Mouse (Mus musculus): ENCODE results near the gene Cck.

The Cck gene

GRCm38 (mm10) chr9:121495529-121495928, at the start of gene Cck:
TSS of gene Cck (minus strand) at chr9:121495694.
- no peak for DNase-seq (ENCODE audit: low read depth, low spot score)

GRCm38 (mm10) chr9:121541530-121541929, 46.0 kb upstream of the Cck start:
- no peak for DNase-seq (ENCODE audit: low read depth, low spot score)

GRCm38 (mm10) chr9:121532626-121533025, 37.1 kb upstream of the Cck start:
- DNase-seq (ENCODE audit: low read depth, low spot score): no peak

- no peak for DNase-seq (ENCODE audit: low read depth, low spot score)
Observed at GRCm38 (mm10) chr9:121528605-121529357, 33.3 kb upstream of the Cck start.

- DNase-seq (ENCODE audit: low read depth, low spot score): no peak
Observed at GRCm38 (mm10) chr9:121526171-121526570, 30.7 kb upstream of the Cck start.

GRCm38 (mm10) chr9:121520047-121520446, 24.6 kb upstream of the Cck start:
- DNase-seq (ENCODE audit: low read depth, low spot score): no peak

- DNase-seq (ENCODE audit: low read depth, low spot score): no peak
Observed at GRCm38 (mm10) chr9:121514462-121514861, 19.0 kb upstream of the Cck start.

GRCm38 (mm10) chr9:121511911-121512310, 16.4 kb upstream of the Cck start:
- DNase-seq (ENCODE audit: low read depth, low spot score): no peak

- no peak for DNase-seq (ENCODE audit: low read depth, low spot score)
Observed at GRCm38 (mm10) chr9:121506478-121507180, 11.1 kb upstream of the Cck start.

GRCm38 (mm10) chr9:121505346-121505745, 9.9 kb upstream of the Cck start:
- no peak for DNase-seq (ENCODE audit: low read depth, low spot score)

- DNase-seq (ENCODE audit: low read depth, low spot score): no peak
Observed at GRCm38 (mm10) chr9:121496102-121496501, 608 bp upstream of the Cck start.

GRCm38 (mm10) chr9:121494006-121494767, 1.3 kb downstream of the Cck start:
- no peak for DNase-seq (ENCODE audit: low read depth, low spot score)

GRCm38 (mm10) chr9:121491592-121492240, 3.8 kb downstream of the Cck start:
- no peak for DNase-seq (ENCODE audit: low read depth, low spot score)

- DNase-seq (ENCODE audit: low read depth, low spot score): no peak
Observed at GRCm38 (mm10) chr9:121487216-121487615, 8.3 kb downstream of the Cck start.

- DNase-seq (ENCODE audit: low read depth, low spot score): peak; percentile 79
Observed at GRCm38 (mm10) chr9:121479453-121479852, 16.0 kb downstream of the Cck start.

- DNase-seq (ENCODE audit: low read depth, low spot score): peak; percentile 67
Observed at GRCm38 (mm10) chr9:121477305-121477911, 18.1 kb downstream of the Cck start.

GRCm38 (mm10) chr9:121475488-121476452, 19.7 kb downstream of the Cck start:
- no peak for DNase-seq (ENCODE audit: low read depth, low spot score)

- no peak for DNase-seq (ENCODE audit: low read depth, low spot score)
Observed at GRCm38 (mm10) chr9:121474771-121475170, 20.7 kb downstream of the Cck start.

GRCm38 (mm10) chr9:121469711-121470110, 25.8 kb downstream of the Cck start:
- DNase-seq (ENCODE audit: low read depth, low spot score): no peak

GRCm38 (mm10) chr9:121467460-121467859, 28.0 kb downstream of the Cck start:
- no peak for DNase-seq (ENCODE audit: low read depth, low spot score)

Data from embryo, embryonic 11.5 days (tissue).